Mouse (Mus musculus) layer of hippocampus, postnatal 10 days (tissue): ENCODE measurements around the gene Gmds. TPM values are rescaled to one million over a fixed set of nuclear protein-coding genes. Genes with fewer than 3 reads are reported as not detected.

Source experiments
- DNase-seq, 2 experiments: peaks; one replicate each; pipeline ENCODE4 v3.0.0; 2021; ENCODE audit warnings: low spot score in 2 of 2
- total RNA-seq, 2 experiments: library from RNA; stranded (reverse); gene quantifications; 2 replicates each; pipeline ENCODE4 v1.2.3; 2021

Gene Gmds
- total RNA-seq, 2 experiments from 2014 or later = 19.4 to 21.1 TPM

GRCm38 (mm10) chr13:32036902-32037301, 301.6 kb downstream of the Gmds start:
- DNase-seq = no peak

- no peak for DNase-seq
These were observed 303.6 kb downstream of the Gmds start for GRCm38 (mm10) chr13:32034799-32035448.

DNA sequence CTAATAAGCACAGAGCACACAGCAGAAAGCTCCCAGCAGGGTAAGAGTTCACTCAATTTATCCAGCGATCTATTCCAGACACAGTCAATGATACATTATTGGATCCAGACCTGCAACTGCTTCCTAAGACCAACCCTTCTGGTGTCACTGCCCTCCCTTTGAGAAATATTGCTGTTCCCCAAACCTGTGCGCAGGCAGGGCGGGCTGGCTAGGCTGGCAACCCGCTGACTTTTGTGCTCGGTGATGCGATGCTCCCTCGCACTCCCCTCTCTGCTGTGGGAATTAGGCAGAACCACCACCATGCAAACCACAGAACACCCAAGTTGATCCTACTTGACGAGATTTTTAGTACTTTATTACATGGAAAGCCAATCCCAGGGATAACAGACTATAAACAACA, 304.4 kb downstream of the Gmds start:
- DNase-seq = no peak

GRCm38 (mm10) chr13:32026226-32026975, 312.1 kb downstream of the Gmds start:
- no peak for DNase-seq

DNA sequence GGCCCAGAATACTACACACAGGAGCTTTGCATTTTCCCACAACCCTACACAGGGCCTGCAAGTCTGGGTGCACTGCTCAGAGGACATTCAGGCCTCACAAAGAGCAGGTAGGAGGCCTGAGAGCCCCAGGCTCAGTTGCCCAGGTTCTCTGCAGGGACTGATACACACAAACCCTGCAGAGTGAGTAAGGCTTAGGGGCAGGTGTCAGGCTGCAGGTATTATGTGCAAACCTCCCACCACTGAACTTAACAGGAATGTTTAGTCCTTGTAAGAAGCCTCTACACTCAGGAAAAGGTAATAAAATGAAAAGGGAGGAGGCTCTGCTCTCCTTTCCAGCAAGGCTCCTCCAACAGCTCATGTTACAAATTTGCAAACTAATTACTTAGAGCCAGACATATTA, 313.7 kb downstream of the Gmds start:
- DNase-seq = no peak

DNA sequence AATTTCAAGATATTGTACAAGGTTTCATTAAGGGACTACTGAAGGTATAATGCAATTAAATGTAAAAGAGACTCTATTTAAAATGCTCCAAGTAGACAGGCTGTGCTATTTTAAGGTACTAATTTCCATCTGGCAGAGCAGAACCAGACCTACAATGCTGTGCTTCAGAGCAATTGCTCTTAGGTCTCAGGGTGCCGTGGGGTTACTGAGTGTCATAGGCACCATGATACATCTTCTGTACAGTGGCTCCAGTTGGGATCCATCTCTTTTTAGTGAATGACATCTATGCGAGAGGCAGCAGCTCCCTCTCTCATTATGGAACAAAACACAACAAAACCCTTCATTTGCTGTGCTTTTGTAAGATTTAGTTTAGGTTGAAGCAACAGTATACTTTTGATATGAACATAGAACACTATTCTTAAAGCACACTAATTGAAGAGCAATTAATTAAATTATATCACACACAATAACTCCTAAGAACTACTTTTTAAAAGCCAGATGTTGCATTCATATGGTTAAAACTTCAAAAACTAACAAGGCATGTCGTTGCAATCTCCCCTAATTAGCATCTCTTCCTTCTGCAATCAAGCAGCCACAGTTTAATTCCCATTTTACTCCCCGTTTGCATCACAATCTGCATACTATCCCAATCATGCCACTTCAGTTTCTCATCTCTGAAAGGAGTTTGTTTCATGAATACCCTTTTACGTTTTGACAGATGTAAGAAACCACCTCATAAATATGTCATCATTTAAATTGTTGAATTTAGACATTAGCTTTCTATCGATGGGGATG, 317.9 kb downstream of the Gmds start:
- DNase-seq = no peak

DNA sequence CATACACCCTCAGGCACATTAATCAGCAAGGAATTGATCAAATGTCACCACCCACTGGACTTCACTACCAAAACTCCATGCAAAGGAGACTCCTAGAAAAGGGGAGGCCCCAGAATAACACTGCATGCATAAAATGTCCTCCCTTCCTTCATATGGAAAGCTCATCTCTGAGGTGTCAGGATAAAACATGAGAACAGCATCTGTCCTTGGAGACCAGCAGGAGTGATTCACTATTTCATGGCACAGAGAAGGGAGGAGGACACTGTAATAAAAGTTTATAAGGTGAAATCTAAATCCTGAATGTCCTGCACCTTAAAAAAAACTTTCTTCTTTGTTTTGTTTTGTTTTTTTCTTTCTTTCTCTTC, 319.3 kb downstream of the Gmds start:
- DNase-seq = no peak

GRCm38 (mm10) chr13:32018518-32019255, 319.9 kb downstream of the Gmds start:
- peak; percentile 22 to 58 for DNase-seq

DNA sequence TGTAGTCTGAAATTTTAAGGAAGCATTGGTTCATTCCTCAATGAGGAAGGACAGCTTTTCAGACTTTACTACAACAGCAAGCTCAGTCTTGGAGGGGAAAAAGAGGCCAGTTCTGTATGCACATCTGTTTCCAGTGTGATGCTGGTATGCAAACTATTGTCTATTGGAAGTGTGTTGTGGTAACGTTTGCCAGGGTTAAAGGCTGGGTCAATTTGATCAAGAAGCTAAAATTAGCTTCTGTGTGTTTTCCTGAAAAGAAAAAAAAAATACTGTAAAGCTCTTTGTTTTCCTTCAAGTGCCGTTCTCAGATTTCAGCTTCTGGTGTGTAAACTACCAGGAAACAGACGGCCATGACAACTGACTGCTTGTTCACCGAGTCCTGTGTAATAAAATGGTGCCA, 329.7 kb downstream of the Gmds start:
- DNase-seq = no peak

DNA sequence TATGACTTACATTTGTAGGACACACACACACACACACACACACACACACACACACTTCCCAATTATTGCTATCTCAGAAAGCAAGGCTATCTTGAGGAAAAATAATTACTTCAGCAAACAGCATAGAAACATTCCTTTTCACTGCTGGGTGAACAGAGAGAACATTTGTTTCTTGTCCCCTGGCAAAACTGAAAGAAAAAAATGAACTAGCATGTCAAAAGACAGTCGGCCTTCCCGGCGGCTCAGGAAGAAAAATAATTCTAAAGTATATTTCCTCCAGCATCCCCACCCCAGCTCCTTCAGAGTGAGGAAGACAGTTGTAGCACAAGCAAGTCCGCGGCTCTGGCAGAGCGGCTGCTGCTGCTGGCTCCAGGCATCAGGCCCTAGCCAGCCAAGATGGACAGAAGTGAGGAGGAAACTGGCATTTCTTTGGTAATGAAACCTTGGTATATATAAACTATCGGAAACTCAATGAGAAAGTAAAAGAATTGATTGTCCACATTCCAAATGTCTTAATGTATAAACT, 330.4 kb downstream of the Gmds start:
- no peak for DNase-seq

GRCm38 (mm10) chr13:31993391-31993790, 345.1 kb downstream of the Gmds start:
- DNase-seq = no peak

DNA sequence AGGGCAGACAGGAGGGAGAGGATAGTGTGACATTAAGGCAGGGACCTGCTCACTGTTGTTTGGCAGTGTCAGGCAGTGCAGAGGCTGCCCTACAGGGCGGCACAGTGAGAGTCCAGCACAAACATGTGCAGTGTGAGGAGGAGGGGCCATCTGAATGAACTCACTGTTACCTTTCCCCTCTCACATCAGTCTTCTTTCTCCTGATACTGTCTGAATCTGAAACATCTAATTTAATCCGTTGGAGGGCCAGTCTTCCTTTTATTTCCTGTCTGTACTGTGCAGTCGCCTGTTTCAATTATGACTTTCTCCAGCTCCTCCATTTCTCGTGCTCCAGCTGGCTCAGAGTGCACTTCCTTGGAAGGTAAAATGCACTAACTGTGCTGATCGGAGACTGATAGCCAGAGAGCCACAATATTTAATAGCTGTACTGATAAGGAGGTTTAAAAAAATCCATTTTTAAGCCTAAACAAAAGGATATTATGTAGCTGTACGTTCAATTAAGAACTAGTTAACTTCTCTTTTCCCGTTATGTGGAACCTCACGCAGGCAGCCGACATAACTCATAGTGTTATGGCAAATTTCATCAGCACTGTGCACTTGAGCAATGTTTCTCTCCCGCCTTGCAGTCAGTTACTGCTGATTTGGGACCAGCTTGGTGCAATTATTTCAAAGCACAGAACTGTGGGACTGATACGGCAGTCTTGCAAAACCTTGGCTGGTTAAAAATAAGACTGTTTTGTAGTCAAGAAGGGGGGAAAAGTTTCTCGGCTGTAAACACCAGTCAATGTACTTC, 345.9 kb downstream of the Gmds start:
- no peak for DNase-seq

DNA sequence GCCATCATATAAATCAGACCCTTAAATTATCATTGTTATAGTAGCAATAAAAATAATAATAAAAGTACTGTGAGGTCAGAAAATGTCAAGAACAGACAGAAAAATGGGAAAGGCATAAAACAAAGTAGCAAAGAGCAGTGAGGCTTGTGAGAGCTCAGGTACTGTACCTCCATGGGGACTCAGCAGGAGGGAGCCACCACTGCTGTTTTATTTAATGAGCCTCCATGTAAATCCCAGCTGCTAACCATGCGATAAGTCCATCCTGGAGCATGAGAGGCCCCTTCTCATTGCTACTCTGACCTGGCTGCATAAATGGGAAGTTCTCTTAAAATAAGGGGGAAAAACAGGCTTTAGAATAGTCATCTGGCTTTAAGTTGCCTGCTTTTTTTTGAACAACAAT, 357.3 kb downstream of the Gmds start:
- DNase-seq = no peak

DNA sequence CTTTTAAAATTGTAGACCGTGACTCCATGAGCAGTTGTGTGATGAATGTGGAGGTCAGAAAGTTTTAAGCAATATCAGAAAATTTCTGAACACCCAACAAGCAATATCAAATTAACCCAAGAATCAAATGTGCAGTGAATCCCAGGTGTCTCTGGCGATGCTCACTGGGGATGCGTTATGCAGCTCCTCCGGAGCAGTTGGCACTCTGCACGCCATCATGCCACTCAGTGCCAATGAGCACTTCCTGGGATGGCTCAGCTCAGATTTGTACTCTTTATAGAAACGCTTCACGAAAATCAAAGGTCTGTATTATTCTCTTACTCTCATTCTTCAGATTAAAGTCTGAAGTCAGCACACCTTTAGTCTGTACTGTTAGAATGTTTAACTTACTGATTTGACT, 360.4 kb downstream of the Gmds start:
- DNase-seq = no peak

DNA sequence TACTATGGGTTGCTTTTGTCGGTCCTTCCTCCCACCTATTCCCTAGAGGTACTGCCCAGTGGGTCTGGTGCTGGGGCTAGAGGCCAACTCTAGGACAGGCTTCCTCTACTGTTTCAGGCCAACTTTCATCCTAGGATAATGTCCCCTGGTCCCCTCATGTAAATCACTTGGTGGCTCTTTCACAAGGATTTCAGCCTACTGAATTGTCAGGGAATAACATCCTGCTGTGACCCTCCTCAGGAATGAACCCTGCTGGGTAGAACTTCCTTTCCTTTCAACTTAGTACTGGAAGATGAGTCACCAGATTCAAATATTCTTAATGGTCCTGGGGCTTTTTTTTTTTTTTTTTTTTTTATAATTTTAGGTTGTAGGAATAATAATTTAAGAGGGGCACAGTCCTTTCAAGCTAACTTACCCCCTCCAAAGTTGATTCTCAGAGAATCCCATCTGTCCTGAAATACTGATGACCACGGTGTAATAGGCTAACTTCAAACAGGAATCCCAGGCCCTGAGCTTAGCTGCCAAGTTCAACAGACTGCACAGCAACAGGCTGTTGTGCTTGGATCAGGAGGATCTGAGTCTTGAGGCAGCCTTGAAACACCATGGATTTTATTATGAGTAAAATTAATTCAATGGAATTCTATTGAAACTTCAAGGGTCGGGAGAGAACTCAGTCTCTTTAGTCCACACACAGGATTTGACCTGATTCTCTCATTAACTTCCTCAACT, 363.6 kb downstream of the Gmds start:
- no peak for DNase-seq

GRCm38 (mm10) chr13:31971040-31971501, 367.5 kb downstream of the Gmds start:
- DNase-seq = no peak

DNA sequence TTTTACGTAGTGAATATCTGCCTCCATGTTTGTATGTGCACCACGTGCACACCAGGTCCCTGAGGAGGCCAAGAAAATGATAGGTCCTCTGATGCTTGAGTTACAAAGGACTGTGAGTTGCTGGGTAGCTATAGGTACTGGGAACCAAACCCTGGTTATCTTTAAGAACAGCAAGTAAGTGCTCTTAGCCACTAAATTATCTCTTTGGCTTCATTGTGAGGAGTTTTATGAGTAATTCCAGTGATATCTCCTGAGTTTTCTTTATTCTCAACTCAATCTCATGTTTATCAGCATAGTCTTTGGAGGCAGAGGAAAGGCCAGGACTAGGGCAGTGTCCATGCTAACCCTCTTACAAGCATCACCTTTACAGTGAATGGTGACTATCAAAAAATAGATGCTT, 370.3 kb downstream of the Gmds start:
- no peak for DNase-seq

DNA sequence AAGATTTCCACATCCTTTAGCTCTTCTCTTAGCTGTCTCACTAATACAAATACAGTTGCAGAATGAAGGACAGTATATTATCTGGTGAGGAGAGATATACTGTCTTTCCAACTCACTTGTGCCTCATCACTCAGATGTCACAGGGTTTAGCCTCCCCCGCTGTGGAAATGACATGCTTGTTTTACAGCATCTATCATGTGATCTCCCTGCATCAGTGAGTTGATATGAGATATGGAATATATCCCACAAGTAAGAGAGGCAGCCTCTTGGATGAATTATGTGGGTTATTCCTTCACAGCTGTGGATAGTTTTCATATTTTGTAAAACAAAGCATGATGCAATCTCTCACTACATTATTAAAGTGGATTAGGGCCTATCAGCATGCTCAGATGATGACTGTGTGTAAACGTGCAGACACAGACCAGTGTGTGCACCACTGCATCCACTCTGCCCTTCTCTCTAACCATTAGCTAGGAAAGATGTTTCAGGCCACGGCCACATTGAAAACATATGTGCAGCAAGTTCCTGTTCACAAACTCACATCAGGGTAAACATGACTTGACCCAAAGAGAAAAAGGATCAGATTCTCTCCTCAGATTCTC, 371.5 kb downstream of the Gmds start:
- DNase-seq = no peak

DNA sequence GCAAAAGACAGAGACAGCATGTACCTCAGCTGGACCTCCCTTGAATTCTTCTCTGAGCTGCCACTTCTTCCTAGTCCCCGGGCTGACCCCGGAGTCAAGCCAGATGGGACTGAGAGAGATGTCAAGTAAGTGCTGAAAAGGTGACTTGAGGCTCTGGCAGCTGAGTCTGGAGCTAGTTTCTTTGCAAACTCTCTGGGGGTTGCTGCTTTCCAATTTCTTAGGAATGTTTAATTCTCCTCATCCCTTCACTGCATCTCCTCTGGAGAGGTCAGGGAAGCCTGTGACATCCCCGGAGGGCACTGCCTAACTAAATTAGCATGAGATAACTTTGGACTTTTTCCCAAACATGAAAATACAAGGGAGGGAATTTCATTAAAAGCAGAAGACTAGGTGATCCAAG, 378.0 kb downstream of the Gmds start:
- no peak for DNase-seq
